Mouse (Mus musculus) small intestine, adult 2 months (tissue): ENCODE results near the gene Mtss1l.

Source experiments
- CTCF ChIP-seq: fragments of 200-500 bp; IDR thresholded peaks from 2 replicates; pipeline ENCODE4 v1.5.1; 2012; ENCODE audit warnings: low read depth, mild to moderate bottlenecking, control low read depth, inconsistent platforms, low read length, moderate library complexity, mixed read lengths; ENCODE audit not compliant: insufficient replicate concordance, insufficient read length; ENCODE audit errors: extremely low read depth
- POLR2A ChIP-seq: fragments of 200-500 bp; IDR thresholded peaks from 2 replicates; pipeline ENCODE4 v1.6.1; 2012; ENCODE audit warnings: low read depth, mild to moderate bottlenecking, control low read depth, inconsistent platforms, low read length, moderate library complexity

GRCm38 (mm10) chr8:110787411-110787954 is 66.2 kb downstream of the Mtss1l start:
- TF ChIP-seq POLR2A (no peak), CTCF (no peak)
